Mouse (Mus musculus): Measurements from ENCODE around the gene Ugt1a10. TPM values are rescaled to one million over a fixed set of nuclear protein-coding genes. Genes with fewer than 3 reads are reported as not detected.

The Ugt1a10 gene
- polyA plus RNA-seq, 2 experiments from 2014 or later: not detected

- ATAC-seq: no peak
These were observed 201.0 kb downstream of the Ugt1a10 start for GRCm38 (mm10) chr1:88255989-88256754.

- no peak for ATAC-seq
These were observed 201.9 kb downstream of the Ugt1a10 start for GRCm38 (mm10) chr1:88256886-88257663.

- ATAC-seq: no peak
These were observed 202.5 kb downstream of the Ugt1a10 start for GRCm38 (mm10) chr1:88257681-88258080.

GRCm38 (mm10) chr1:88258361-88258760 lies 203.2 kb downstream of the Ugt1a10 start:
- no peak for ATAC-seq

GRCm38 (mm10) chr1:88258881-88259642 lies 203.9 kb downstream of the Ugt1a10 start:
- peak; percentile 22 for ATAC-seq

DNA sequence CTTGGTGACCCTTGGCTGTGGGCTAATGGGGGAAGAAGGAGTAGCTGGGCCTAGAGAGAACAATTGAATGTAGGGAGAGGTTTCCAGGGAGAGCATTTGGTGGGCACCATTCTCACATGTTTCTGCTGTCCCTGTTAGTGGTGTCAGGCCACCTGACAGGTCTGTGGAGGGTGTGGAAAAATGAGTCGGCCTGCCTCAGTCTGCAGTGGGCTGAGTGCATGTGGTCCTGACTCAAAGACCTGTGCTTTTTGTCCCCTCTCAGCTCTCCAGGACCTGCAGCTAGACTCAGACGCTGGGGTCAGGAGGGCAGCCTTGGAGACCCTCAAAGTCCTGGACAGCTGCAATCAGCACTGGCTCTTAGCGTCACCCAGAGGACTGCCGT lies 204.4 kb downstream of the Ugt1a10 start:
- no peak for ATAC-seq

GRCm38 (mm10) chr1:88260114-88260513 lies 204.9 kb downstream of the Ugt1a10 start:
- ATAC-seq: no peak

- ATAC-seq: no peak
These were observed 205.6 kb downstream of the Ugt1a10 start for GRCm38 (mm10) chr1:88260604-88261377.

GRCm38 (mm10) chr1:88261706-88262105 lies 206.5 kb downstream of the Ugt1a10 start:
- ATAC-seq: no peak

DNA sequence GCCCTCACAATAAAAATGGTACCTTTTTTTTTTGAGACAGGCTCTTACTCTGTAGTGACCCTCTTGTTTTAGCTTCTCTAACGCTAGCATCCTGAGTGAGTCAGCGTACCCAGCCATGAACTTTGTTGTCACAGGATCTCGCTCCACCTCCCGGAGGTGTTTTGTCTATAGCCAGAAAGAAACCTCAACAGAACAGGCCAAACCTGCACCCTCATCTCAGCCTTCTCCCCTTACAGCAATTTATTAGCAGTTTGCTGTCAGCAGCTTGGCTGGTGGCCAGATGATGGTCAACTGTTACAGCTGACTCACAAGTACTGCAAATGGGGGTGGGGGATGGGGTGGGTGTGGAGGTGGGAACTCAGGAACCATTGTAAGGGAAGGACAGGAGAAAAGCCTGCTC lies 207.1 kb downstream of the Ugt1a10 start:
- ATAC-seq: no peak

GRCm38 (mm10) chr1:88262961-88263360 lies 207.8 kb downstream of the Ugt1a10 start:
- no peak for ATAC-seq

- ATAC-seq: no peak
These were observed 208.6 kb downstream of the Ugt1a10 start for GRCm38 (mm10) chr1:88263778-88264177.

- ATAC-seq: no peak
These were observed 209.2 kb downstream of the Ugt1a10 start for GRCm38 (mm10) chr1:88264237-88264868.

GRCm38 (mm10) chr1:88264869-88265240 lies 209.7 kb downstream of the Ugt1a10 start:
- ATAC-seq: no peak

DNA sequence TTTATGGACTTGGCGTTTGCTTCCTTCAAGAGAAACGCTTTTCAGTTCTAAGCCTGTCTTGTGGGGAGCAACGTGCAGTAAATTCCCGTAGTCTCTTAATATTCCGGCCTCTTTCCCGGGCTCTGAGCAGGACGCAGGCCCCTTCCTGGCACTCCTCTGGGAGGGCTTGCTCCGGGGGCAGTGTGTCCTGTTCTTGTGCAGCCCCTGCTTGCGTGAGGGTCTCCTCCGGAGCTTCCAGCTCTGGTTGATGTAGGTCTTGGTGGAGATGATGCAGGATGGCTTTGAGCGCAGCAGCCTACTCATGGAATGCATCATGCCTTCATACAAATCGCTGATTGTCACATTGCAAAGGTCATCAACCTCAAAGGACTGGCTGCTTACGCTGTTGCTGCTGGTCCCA lies 210.9 kb downstream of the Ugt1a10 start:
- ATAC-seq: no peak

GRCm38 (mm10) chr1:88267489-88267888 lies 212.3 kb downstream of the Ugt1a10 start:
- no peak for ATAC-seq

- no peak for ATAC-seq
These were observed 212.9 kb downstream of the Ugt1a10 start for GRCm38 (mm10) chr1:88268070-88268469.

Other genes starting within 250 kb of the Ugt1a10 start
- gene Dgkd, start 202.1 kb upstream of the Ugt1a10 start, polyA plus RNA-seq (2017; shearing (Covaris generic)): 10 to 100 TPM; 38.7 to 57.0 TPM
- 10 to 100 TPM; 24.5 to 28.5 TPM for gene Usp40, start 46.8 kb upstream of the Ugt1a10 start, polyA plus RNA-seq (2017; shearing (Covaris generic))
- not detected for gene Ugt1a9, start 15.4 kb downstream of the Ugt1a10 start, polyA plus RNA-seq (2017; shearing (Covaris generic))
- not detected for gene Ugt1a8, start 32.4 kb downstream of the Ugt1a10 start, polyA plus RNA-seq (2017; shearing (Covaris generic))
- 1 to 10 TPM in 1 of 2 experiments, under 1 TPM in 1; 0.56 to 1.2 TPM for gene Ugt1a7c, start 39.7 kb downstream of the Ugt1a10 start, polyA plus RNA-seq (2017; shearing (Covaris generic))
- not detected for gene Ugt1a6b, start 47.9 kb downstream of the Ugt1a10 start, polyA plus RNA-seq (2017; shearing (Covaris generic))
- under 1 TPM; 0.13 to 0.75 TPM for gene Ugt1a6a, start 79.4 kb downstream of the Ugt1a10 start, polyA plus RNA-seq (2017; shearing (Covaris generic))
- not detected for gene Ugt1a5, start 110.6 kb downstream of the Ugt1a10 start, polyA plus RNA-seq (2017; shearing (Covaris generic))
- not detected for gene Ugt1a2, start 145.2 kb downstream of the Ugt1a10 start, polyA plus RNA-seq (2017; shearing (Covaris generic))
- under 1 TPM; 0.63 to 0.73 TPM for gene Dnajb3, start 150.4 kb downstream of the Ugt1a10 start, polyA plus RNA-seq (2017; shearing (Covaris generic))
- not detected for gene Ugt1a1, start 156.6 kb downstream of the Ugt1a10 start, polyA plus RNA-seq (2017; shearing (Covaris generic))
- gene Mroh2a, start 171.6 kb downstream of the Ugt1a10 start, polyA plus RNA-seq (2017; shearing (Covaris generic)): 1 to 10 TPM; 1.4 to 1.6 TPM
- gene Hjurp, start 222.2 kb downstream of the Ugt1a10 start, polyA plus RNA-seq (2017; shearing (Covaris generic)): 10 to 100 TPM; 56.6 to 72.9 TPM
- not detected for gene Trpm8, start 222.3 kb downstream of the Ugt1a10 start, polyA plus RNA-seq (2017; shearing (Covaris generic))